Mouse (Mus musculus) midbrain, embryonic 10.5 days (tissue): ENCODE results near the gene Tigit. TPM values are rescaled to one million over a fixed set of nuclear protein-coding genes. Genes with fewer than 3 reads are reported as not detected.

Source experiments
- DNase-seq: peaks from one replicate; pipeline ENCODE4 v3.0.0-alpha.2; 2017; ENCODE audit warnings: low spot score
- H3K27ac ChIP-seq: fragments of 300-500 bp; sonication (generic); replicated peaks from 2 replicates; pipeline ENCODE4 v1.5.1; 2016; ENCODE audit warnings: mild to moderate bottlenecking
- H3K27me3 ChIP-seq: fragments of 300-500 bp; sonication (generic); 2 replicates; pipeline ENCODE4 v1.6.1; 2016; ENCODE audit warnings: low read depth, mild to moderate bottlenecking; ENCODE audit not compliant: poor library complexity, severe bottlenecking
- H3K36me3 ChIP-seq: fragments of 300-500 bp; sonication (generic); 2 replicates; pipeline ENCODE4 v1.6.1; 2016; ENCODE audit warnings: mild to moderate bottlenecking, moderate library complexity
- H3K4me1 ChIP-seq: fragments of 300-500 bp; sonication (generic); 2 replicates; pipeline ENCODE4 v1.6.1; 2016
- H3K4me3 ChIP-seq: fragments of 300-500 bp; sonication (generic); 2 replicates; pipeline ENCODE4 v1.5.1; 2016; ENCODE audit warnings: mild to moderate bottlenecking, moderate library complexity
- H3K9me3 ChIP-seq: fragments of 300-500 bp; sonication (generic); replicated peaks from 2 replicates; pipeline ENCODE4 v1.6.1; 2016; ENCODE audit warnings: mild to moderate bottlenecking
- WGBS: fragments of 180-500 bp; shearing (Covaris S2); methylation state at CpG from one replicate; pipeline ENCODE4 v1.1.7; 2016; 5-methylcytosine and 5-hydroxymethylcytosine counted together
- polyA plus RNA-seq: library from polyadenylated mRNA; unstranded; fragments of >200 nt; fragmentation: Nextera tagmentation; extraction: Ambion mirVana; gene quantifications from 2 replicates; pipeline ENCODE4 v1.2.1, GENCODE M21; 2016

Tigit gene
- polyA plus RNA-seq, 1 experiment from 2014 or later = not detected

DNA sequence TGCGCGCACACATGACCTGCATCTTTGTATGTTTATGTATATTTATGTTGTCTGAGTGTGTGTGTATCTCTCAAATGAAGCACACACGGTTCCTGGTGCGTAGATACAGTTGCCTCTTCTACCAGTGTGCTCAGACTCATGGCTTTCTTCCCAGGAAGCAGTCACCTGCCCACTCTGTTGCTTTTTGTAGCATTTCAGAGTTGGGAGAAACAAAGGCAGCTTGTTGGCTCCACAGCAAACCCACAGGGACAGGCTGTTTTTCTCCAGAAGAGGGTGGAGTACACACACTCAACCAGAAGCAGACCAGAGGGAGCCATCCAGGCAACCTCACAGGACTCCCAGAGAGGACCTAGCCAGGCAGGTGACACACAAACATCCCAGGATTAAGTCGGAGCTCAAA is 38.0 kb downstream of the Tigit start:
- Histone ChIP-seq H3K4me1 (peaks cover 44% of the 10 kb centered on the region), H3K36me3 (peaks cover 21% of the 10 kb centered on the region; the same call in 1 of the 2 replicates), H3K9me3 (no peaks in the 10 kb centered on the region), H3K4me3 (no peak overlapping the region), H3K27ac (no peak overlapping the region), H3K27me3 (no peaks in the 10 kb centered on the region)
- WGBS = 90% methylated on average over 5 of the region's 5 CpGs
- no peak for DNase-seq

DNA sequence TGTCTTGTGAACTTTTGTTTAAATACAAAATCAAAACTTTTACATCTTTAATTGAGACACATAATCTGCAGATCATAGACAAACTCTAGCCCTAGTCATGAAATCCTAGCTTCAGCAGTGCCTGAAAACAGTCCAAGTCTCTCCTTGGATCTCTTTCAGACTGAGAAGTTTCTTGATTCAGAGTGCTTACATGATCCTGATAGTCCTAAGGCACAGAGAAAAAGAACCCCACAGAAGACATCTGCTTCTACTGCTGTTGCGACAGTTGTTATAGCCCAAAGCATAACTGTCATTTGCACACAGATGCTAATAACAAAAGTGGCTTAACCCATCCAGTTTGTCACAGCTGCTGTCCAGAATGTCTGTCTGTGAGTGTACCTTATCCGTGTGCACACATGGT is 38.7 kb downstream of the Tigit start:
- DNase-seq = no peak
- WGBS = 93% methylated on average over 2 of the region's 2 CpGs
- H3K27me3 ChIP-seq = no peaks in the 10 kb centered on the region
- no peaks in the 10 kb centered on the region for H3K9me3 ChIP-seq
- no peak overlapping the region for H3K4me3 ChIP-seq
- H3K36me3 ChIP-seq = peaks cover 21% of the 10 kb centered on the region; the same call in 1 of the 2 replicates
- H3K27ac ChIP-seq = no peak overlapping the region
- H3K4me1 ChIP-seq = peaks cover 50% of the 10 kb centered on the region

DNA sequence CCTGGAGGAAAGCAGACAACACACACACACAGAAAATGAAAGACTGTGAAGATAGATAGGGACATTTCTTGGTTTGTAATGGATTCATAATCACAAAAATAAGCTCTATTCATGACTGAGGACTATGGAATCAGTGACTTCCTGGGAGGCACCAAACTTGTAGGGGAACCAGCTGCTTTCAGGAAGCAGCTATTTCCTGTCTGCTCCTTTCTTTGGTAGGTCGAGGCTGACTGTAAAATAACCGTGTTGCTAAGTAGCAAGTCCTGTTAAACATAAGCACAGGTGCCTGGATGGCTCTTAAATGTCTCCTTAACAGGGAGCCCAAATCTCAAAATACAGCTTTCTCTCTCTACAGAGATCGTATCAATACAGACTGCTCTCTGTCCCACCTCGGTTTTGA is 39.1 kb downstream of the Tigit start:
- Histone ChIP-seq H3K27me3 (no peaks in the 10 kb centered on the region), H3K9me3 (no peaks in the 10 kb centered on the region), H3K27ac (0 out of 2 replicates have a peak overlapping the region, but pooled peaks have one; percentile 39)

DNA sequence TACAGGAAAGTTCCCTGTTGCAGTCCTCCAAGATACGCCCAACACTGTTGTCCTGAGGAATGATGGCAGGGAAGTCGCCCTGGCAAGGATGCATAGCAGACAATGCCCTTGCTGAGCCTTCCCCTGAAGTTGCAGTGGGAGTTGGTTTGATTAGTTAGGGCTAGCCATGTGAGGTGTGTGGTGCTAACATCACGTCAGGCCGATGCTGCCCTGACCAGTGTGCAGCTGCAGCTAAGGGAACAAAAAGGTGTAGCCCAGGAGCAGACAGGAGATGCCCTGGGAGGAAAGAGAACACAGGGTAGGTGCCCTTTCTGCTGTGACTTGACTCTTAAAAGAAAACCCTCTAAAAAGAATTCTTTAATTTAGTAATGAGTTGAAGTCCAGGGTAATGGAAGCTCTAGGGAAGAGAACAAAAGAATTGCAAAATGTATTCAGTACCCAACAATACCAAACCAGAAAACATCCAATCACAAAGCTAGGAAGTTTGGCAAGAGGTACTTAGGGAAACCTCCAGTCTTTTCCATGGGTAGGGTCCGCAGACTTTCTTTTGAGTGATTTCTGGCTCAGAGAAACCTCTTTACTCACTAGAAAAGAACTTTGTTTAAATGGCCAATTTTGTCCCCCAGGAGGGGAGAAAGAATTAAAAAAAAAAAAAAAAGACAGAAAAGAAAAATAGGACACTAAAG is 40.5 kb downstream of the Tigit start:
- WGBS = 57% methylated on average over 5 of the region's 5 CpGs
- H3K27ac ChIP-seq = peak overlapping the region; percentile 70
- peaks cover 51% of the 10 kb centered on the region for H3K4me1 ChIP-seq
- peaks cover 25% of the 10 kb centered on the region for H3K36me3 ChIP-seq
- H3K9me3 ChIP-seq = no peaks in the 10 kb centered on the region
- no peak for DNase-seq
- H3K27me3 ChIP-seq = no peaks in the 10 kb centered on the region
- no peak overlapping the region for H3K4me3 ChIP-seq

More for the DNA sequence above, 39.1 kb downstream of the Tigit start:
- Histone ChIP-seq H3K4me1 (peaks cover 50% of the 10 kb centered on the region), H3K4me3 (no peak overlapping the region), H3K36me3 (peaks cover 21% of the 10 kb centered on the region; the same call in 1 of the 2 replicates)
- no peak for DNase-seq
- whole genome bisulfite sequencing = 86% methylated on average over 4 of the region's 4 CpGs

DNA sequence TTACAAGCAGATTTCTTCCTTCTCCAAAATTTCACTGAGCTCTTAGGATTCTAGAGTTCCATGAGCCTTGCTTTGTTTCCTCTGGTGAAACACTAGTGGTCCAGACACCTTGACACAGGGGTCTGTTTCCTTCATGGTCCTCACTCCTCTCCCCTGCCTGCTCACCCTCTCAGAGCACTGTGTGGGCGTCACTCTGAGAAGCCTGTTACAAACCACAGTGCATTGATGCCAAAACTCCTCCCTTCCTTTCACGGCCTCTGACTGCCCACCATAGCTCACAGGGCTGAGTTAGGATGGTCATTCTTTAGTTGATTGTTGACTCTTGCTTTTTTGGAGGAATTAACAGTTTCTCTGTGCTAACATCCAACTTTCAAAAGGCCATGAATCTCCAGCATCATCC is 43.6 kb downstream of the Tigit start:
- Histone ChIP-seq H3K4me1 (peaks cover 63% of the 10 kb centered on the region), H3K9me3 (no peaks in the 10 kb centered on the region), H3K27me3 (no peaks in the 10 kb centered on the region), H3K4me3 (no peak overlapping the region), H3K36me3 (peaks cover 19% of the 10 kb centered on the region), H3K27ac (peak overlapping the region; percentile 47; the same call in 1 of the 2 replicates)
- DNase-seq = no peak
- 15% methylated on average over 2 of the region's 2 CpGs for whole genome bisulfite sequencing

DNA sequence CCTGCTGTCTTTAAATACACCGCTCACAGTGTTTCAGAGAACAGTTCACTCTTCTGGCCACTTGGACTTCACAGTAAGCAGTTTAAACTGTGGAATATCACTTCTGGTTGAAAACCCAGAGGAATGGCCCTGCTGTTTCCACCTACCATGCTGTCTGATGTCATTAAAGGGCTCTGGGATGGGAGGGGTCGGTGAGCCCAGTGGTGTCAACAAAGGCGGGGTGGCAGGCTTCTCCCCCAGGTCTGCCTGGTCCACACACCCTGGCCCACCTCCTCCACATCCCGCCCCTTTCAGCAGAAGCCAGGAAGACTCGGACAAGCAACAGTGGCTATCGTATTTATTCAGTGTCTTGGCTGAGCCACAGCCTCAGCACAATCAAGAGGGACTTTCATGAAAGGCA is 44.7 kb downstream of the Tigit start:
- H3K4me3 ChIP-seq = no peak overlapping the region
- no peaks in the 10 kb centered on the region for H3K9me3 ChIP-seq
- H3K27ac ChIP-seq = peak overlapping the region; percentile 64; the same call in 1 of the 2 replicates
- peaks cover 68% of the 10 kb centered on the region for H3K4me1 ChIP-seq
- H3K36me3 ChIP-seq = peaks cover 22% of the 10 kb centered on the region
- WGBS = 31% methylated on average over 6 of the region's 6 CpGs
- H3K27me3 ChIP-seq = no peaks in the 10 kb centered on the region
- DNase-seq = peak; percentile 26

DNA sequence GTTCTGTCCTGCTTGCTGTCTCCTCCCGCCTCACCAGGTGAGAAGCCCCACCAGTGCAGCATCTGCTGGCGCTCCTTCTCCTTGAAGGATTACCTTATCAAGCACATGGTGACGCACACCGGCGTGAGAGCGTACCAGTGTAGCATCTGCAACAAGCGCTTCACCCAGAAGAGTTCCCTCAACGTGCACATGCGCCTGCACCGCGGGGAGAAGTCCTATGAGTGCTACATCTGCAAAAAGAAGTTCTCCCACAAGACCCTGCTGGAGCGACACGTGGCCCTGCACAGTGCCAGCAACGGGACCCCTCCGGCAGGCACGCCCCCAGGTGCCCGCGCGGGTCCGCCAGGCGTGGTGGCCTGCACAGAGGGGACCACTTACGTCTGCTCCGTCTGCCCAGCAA is 45.7 kb downstream of the Tigit start:
- no peaks in the 10 kb centered on the region for H3K27me3 ChIP-seq
- peaks cover 61% of the 10 kb centered on the region for H3K4me1 ChIP-seq
- WGBS = 88% methylated on average over 23 of the region's 23 CpGs
- no peaks in the 10 kb centered on the region for H3K9me3 ChIP-seq
- H3K36me3 ChIP-seq = peaks cover 22% of the 10 kb centered on the region
- H3K27ac ChIP-seq = 0 out of 2 replicates have a peak overlapping the region, but pooled peaks have one; percentile 49
- no peak overlapping the region for H3K4me3 ChIP-seq
- no peak for DNase-seq

DNA sequence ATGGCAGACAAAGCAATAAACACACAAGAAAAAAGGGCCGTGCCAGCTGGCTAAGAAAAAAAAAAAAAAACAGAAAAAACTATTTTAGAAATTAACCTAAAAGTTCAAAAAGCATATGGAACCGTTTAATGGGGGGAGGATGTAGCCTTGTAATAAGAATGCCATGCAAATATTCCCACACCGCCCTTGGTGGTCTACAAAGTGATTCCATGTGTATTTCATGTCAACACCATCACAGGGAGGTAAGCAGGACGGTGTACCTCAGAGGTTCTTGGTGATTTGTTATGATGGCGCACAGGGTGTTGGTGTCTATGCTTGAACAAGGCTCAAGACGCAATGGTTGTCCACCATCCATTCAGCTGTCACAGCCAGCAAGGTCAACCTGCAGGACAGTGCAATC is 46.6 kb downstream of the Tigit start:
- Histone ChIP-seq H3K4me1 (peaks cover 56% of the 10 kb centered on the region), H3K27me3 (no peaks in the 10 kb centered on the region), H3K9me3 (no peaks in the 10 kb centered on the region), H3K36me3 (peaks cover 24% of the 10 kb centered on the region), H3K27ac (no peak overlapping the region), H3K4me3 (no peak overlapping the region)
- 85% methylated on average over 6 of the region's 6 CpGs for whole genome bisulfite sequencing
- DNase-seq = no peak

DNA sequence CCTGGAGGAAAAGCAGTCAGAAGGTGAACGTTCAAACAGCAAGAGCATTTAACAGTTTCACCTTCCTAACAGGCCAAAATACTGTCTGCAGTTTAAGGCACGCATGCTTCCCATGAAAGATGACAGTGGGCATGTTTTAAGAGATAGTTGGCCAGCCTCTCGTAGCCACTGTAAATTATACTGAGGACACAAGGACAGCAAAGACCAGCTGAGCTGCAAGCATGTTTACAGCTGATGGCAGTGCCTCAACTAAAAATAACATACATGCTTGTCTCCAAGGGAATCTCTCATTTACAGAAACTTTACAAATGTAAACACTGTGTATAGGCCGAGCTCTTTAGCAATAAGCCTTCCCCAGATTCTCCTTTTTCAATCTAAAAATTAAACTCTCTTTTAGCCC is 47.6 kb downstream of the Tigit start:
- Histone ChIP-seq H3K9me3 (no peaks in the 10 kb centered on the region), H3K27ac (no peak overlapping the region), H3K4me1 (peaks cover 48% of the 10 kb centered on the region), H3K27me3 (no peaks in the 10 kb centered on the region), H3K4me3 (no peak overlapping the region), H3K36me3 (peaks cover 32% of the 10 kb centered on the region)
- no peak for DNase-seq
- 80% methylated on average over 4 of the region's 4 CpGs for WGBS

DNA sequence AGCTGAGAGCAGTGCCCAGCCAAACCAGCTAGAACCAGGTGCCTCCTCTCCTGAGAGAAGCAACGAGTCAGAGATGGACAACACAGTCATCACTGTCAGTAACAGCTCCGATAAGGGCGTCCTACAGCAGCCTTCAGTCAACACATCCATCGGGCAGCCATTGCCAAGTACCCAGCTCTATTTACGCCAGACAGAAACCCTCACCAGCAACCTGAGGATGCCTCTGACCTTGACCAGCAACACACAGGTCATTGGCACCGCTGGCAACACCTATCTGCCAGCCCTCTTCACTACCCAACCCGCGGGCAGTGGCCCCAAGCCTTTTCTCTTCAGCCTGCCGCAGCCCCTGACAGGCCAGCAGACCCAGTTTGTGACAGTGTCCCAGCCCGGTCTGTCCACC is 53.6 kb downstream of the Tigit start:
- peaks cover 20% of the 10 kb centered on the region for H3K4me1 ChIP-seq
- H3K36me3 ChIP-seq = peaks cover 51% of the 10 kb centered on the region
- no peaks in the 10 kb centered on the region; the same call in 1 of the 2 replicates for H3K9me3 ChIP-seq
- DNase-seq = no peak
- H3K27me3 ChIP-seq = no peaks in the 10 kb centered on the region
- H3K27ac ChIP-seq = 0 out of 2 replicates have a peak overlapping the region, but pooled peaks have one; percentile 17
- WGBS = 95% methylated on average over 10 of the region's 10 CpGs
- no peak overlapping the region for H3K4me3 ChIP-seq

DNA sequence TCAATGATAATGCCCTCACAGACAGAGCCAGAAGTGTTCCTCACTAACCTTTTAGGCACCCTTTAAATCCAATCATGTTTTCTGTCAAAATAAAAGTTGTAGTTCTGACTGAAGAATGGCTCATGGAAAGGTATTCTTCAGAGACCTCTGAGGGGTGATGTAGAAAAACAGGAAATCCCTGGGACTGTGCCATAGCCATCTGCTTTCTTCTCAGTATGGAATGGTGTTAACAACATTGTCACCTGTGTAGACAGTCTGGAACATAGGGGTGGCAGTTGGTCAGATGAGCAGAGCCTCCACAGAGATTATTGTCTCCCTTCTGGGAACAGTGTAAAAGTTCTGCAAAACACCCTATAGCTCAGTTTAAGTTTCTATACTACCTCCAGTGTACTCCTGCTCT is 55.9 kb downstream of the Tigit start:
- Histone ChIP-seq H3K36me3 (peaks cover 49% of the 10 kb centered on the region), H3K4me3 (no peak overlapping the region), H3K27me3 (no peaks in the 10 kb centered on the region), H3K9me3 (no peaks in the 10 kb centered on the region; the same call in 1 of the 2 replicates), H3K4me1 (peaks cover 27% of the 10 kb centered on the region), H3K27ac (no peak overlapping the region)
- no peak for DNase-seq

DNA sequence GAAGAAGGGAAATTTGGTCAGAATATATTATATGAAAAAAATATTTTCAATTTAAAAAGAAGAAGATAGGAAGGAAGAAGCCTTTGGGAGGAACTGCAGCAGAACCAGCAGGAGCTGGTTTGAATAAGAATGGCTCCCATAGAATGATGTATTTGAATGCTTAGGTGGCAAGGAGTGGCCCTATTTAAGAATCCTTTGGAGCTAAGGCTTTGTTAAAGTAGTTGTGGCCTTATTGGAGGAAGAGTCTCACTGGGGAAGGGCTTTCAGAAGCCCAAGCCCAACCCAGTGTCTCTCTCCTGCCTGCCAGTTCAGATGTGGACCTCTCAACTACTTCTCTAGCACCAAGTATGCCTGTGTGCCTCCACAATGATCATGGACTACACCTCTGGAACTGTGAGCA is 56.9 kb downstream of the Tigit start:
- H3K36me3 ChIP-seq = peaks cover 44% of the 10 kb centered on the region
- no peak for DNase-seq
- no peak overlapping the region for H3K27ac ChIP-seq
- H3K4me1 ChIP-seq = peaks cover 35% of the 10 kb centered on the region
- no peak overlapping the region for H3K4me3 ChIP-seq
- H3K27me3 ChIP-seq = no peaks in the 10 kb centered on the region
- no peaks in the 10 kb centered on the region; the same call in 1 of the 2 replicates for H3K9me3 ChIP-seq

DNA sequence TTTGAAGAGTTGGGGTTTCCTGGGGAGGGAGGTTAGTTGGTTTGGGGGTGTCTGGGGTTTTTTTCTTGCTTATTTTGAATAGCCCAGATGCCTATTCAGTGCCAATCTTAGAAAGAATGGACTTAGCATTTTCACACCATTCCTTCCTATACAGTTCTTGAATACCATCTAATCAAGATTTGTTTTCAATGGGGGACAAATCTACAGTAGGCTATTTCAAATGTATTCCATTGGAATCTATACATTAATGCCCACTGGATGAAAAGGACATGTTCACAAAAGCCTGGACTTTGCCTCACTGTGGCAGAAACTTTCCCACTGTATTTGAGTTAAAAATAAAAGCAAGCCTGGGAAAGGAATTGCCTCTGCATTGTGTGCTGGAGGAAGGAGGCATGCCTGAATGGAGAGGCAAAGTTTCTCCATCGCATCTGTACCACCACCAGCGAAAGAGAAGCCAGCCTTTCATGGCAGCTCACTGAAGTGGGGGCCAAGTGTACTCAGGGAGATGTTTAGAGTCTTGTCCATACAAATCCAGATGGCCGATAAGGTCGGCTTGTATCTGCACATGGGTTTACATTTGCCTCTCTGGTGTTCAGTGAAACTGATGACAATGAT is 59.4 kb downstream of the Tigit start:
- H3K9me3 ChIP-seq = no peaks in the 10 kb centered on the region; the same call in 1 of the 2 replicates
- H3K4me3 ChIP-seq = no peak overlapping the region
- H3K36me3 ChIP-seq = peaks cover 33% of the 10 kb centered on the region
- H3K27me3 ChIP-seq = no peaks in the 10 kb centered on the region
- 45% methylated on average over 4 of the region's 4 CpGs for WGBS
- no peak for DNase-seq
- peak overlapping the region; percentile 77 for H3K27ac ChIP-seq
- peaks cover 35% of the 10 kb centered on the region for H3K4me1 ChIP-seq
